Mouse (Mus musculus) liver, postnatal 0 days (tissue): ENCODE measurements around the gene Lgi1.

Source experiments
- CTCF ChIP-seq: sonication (generic); IDR thresholded peaks from 2 replicates; pipeline ENCODE4 v1.5.1; 2016; ENCODE audit warnings: antibody characterized with exemption, low read depth
- EP300 ChIP-seq: IDR thresholded peaks from 2 replicates; pipeline ENCODE4 v1.6.1; 2016; ENCODE audit warnings: antibody characterized with exemption, low read depth, mild to moderate bottlenecking

GRCm38 (mm10) chr19:38245361-38246176 is 18.8 kb upstream of the Lgi1 start:
- TF ChIP-seq CTCF (no peak), EP300 (no peak)
